Mouse (Mus musculus) ES-E14 (cell line): ENCODE data around the gene Ergic1. TPM values are rescaled to one million over a fixed set of nuclear protein-coding genes. Genes with fewer than 3 reads are reported as not detected.

Experiments used
- DNase-seq: peaks from one replicate; pipeline ENCODE4 v3.0.0-alpha.2; 2013; ENCODE audit warnings: low read depth, low spot score
- H3K27ac ChIP-seq: 2 replicates; pipeline ENCODE4 v1.5.1; 2012; ENCODE audit warnings: low read depth, mild to moderate bottlenecking, low read length, moderate library complexity, mixed read lengths; ENCODE audit not compliant: poor library complexity, insufficient read depth, severe bottlenecking
- H3K36me3 ChIP-seq: 2 replicates; pipeline ENCODE4 v1.6.1; 2012; ENCODE audit warnings: mild to moderate bottlenecking, low read length, moderate library complexity, mixed read lengths; ENCODE audit not compliant: control insufficient read depth, poor library complexity, insufficient read depth, severe bottlenecking
- H3K4me1 ChIP-seq, 2 experiments: fragments of 150-350 bp in 1 of 2; sonication (generic) in 1 of 2; 2 replicates each; pipeline ENCODE4 v1.6.1; 2012; ENCODE audit warnings: low read length in 2 of 2, mild to moderate bottlenecking in 1 of 2, mixed read lengths in 1 of 2; ENCODE audit not compliant: control insufficient read depth in 2 of 2, insufficient read depth in 2 of 2, poor library complexity in 1 of 2
- H3K4me3 ChIP-seq, 2 experiments: fragments of 150-350 bp in 1 of 2; sonication (generic) in 1 of 2; 2 replicates each; pipeline ENCODE4 v1.5.1; 2012; ENCODE audit warnings: low read length in 2 of 2, low read depth in 1 of 2, mild to moderate bottlenecking in 1 of 2, mixed read lengths in 1 of 2; ENCODE audit not compliant: insufficient read depth in 1 of 2, poor library complexity in 1 of 2, severe bottlenecking in 1 of 2
- H3K9ac ChIP-seq: 2 replicates; pipeline ENCODE4 v1.6.1; 2012; ENCODE audit warnings: low read depth, mild to moderate bottlenecking, low read length, mixed read lengths; ENCODE audit not compliant: poor library complexity, insufficient read depth, severe bottlenecking
- H3K9me3 ChIP-seq: fragments of 150-350 bp; sonication (generic); 2 replicates; pipeline ENCODE4 v1.6.1; 2012; ENCODE audit warnings: low read depth, mild to moderate bottlenecking, low read length; ENCODE audit not compliant: control insufficient read depth, insufficient read depth
- CHD2 ChIP-seq: IDR thresholded peaks from 2 replicates; pipeline ENCODE4 v1.6.1; 2014; ENCODE audit warnings: mild to moderate bottlenecking, low read depth, low read length, inconsistent platforms
- HCFC1 ChIP-seq: IDR thresholded peaks from 2 replicates; pipeline ENCODE4 v1.6.1; 2012; ENCODE audit warnings: low read length, inconsistent platforms, borderline replicate concordance; ENCODE audit not compliant: insufficient read depth
- MAFK ChIP-seq: IDR thresholded peaks from 2 replicates; pipeline ENCODE4 v1.6.1; 2014; ENCODE audit warnings: mild to moderate bottlenecking, low read depth, low read length, inconsistent platforms; ENCODE audit not compliant: insufficient read depth
- ZC3H11A ChIP-seq: IDR thresholded peaks from 2 replicates; pipeline ENCODE4 v1.6.1; 2012; ENCODE audit warnings: low read depth, mild to moderate bottlenecking, inconsistent platforms, low read length, borderline replicate concordance
- ZNF384 ChIP-seq: IDR thresholded peaks from 2 replicates; pipeline ENCODE4 v1.6.1; 2012; ENCODE audit warnings: low read depth, low read length, inconsistent platforms
- in situ Hi-C, 2 experiments: fragments of 600-800 bp; cut with MboI; formaldehyde crosslinking; loops; one replicate each; pipeline ENCODE4 v1.15.1; 2025; ENCODE audit warnings: low sequenced_read_pairs in 2 of 2, inconsistent platforms in 1 of 2; ENCODE audit not compliant: unreplicated experiment in 2 of 2
- total RNA-seq: library from RNA; depleted of rRNA; stranded (reverse); fragments of 300-350 nt; gene quantifications from 2 replicates; pipeline ENCODE4 v1.2.3, GENCODE M21; 2012

Gene Ergic1
- total RNA-seq, 1 experiment, result 97.5 TPM

GRCm38 (mm10) chr17:26530590-26531081 lies 30.7 kb upstream of the Ergic1 start:
- Histone ChIP-seq H3K9ac (no peak overlapping the region), H3K4me3 (no peak overlapping the region), H3K4me1 (peaks cover 0 to 1% of the 10 kb centered on the region in 2 experiments; a peak in 1 of 4 replicates), H3K9me3 (no peaks in the 10 kb centered on the region), H3K27ac (no peak overlapping the region), H3K36me3 (no peaks in the 10 kb centered on the region)
- TF ChIP-seq CHD2 (no peak), ZC3H11A (no peak), HCFC1 (no peak), MAFK (no peak), ZNF384 (no peak)
- DNase-seq, result no peak
- in situ Hi-C loops, result no loop called here

DNA sequence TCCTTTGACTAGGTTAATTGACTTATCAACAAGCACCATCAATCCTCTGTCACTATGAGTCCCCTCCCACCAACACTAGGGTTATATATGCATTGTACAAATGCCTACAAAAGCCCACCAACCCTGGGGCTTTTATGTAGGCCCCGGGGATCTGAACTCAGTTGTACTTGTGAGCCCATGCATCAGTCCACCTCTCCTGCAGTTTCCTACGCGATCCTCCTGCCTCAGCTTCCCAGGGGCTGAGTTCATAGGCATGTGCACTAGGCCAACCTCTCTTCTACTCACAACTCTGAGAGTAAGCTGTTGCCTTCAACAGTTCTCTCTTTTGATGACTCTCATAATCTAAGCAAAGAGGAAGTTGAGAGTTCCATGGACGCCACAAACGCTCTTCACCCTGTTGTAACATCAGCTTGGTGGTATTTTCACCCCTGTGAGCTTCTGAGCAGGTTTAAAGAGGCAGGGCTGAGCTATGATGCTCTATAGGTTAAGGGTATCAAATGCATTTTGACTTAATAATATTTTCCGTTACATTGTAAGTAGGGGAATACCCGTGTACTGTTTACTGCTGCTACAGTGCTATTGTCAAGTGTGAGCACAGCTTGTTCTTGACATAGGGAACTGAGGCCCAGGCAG lies 29.8 kb upstream of the Ergic1 start:
- in situ Hi-C loops, result no loop called here

DNA sequence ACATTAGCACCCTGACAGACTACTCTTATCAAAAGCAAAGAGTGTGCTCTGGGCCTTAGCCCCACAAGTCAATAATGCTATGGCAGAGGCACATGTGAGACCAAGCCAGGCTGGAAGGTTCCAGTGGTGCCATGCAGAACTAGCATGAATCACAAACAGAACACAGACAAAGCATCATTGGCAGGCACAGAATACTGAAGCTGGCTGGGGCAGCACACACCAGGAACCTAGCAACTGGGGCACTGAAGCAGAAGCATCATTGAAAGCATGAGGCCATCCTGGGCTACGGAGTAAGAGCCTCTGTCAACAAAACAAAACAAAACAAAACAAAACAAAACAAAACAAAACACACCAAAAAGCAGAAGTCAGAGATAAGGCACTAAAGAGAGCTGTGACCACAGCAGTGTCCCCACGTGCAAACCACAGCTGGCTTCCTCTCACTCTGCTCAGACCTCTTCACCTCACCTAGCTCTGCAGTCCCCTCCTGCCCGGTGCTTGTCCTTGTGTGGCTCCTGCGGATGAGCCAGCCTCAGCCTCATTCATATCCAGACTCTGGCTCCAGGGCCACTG lies 28.7 kb upstream of the Ergic1 start:
- Histone ChIP-seq H3K27ac (no peak overlapping the region), H3K4me1 (peaks cover 1 to 4% of the 10 kb centered on the region in 2 experiments; a peak in 2 of 4 replicates), H3K9me3 (no peaks in the 10 kb centered on the region), H3K4me3 (no peak overlapping the region), H3K9ac (no peak overlapping the region), H3K36me3 (no peaks in the 10 kb centered on the region)
- no peak for DNase-seq
- in situ Hi-C loops, result no loop called here
- TF ChIP-seq ZNF384 (no peak), ZC3H11A (no peak), HCFC1 (no peak), CHD2 (no peak), MAFK (no peak)

More for the DNA sequence above, 29.8 kb upstream of the Ergic1 start:
- DNase-seq, result no peak
- peaks cover 0 to 1% of the 10 kb centered on the region in 2 experiments; a peak in 1 of 4 replicates for H3K4me1 ChIP-seq
- no peaks in the 10 kb centered on the region for H3K36me3 ChIP-seq
- no peak overlapping the region for H3K27ac ChIP-seq
- H3K4me3 ChIP-seq, result no peak overlapping the region
- H3K9me3 ChIP-seq, result no peaks in the 10 kb centered on the region
- no peak overlapping the region for H3K9ac ChIP-seq
- TF ChIP-seq ZNF384 (no peak), MAFK (no peak), HCFC1 (no peak), CHD2 (no peak), ZC3H11A (no peak)

DNA sequence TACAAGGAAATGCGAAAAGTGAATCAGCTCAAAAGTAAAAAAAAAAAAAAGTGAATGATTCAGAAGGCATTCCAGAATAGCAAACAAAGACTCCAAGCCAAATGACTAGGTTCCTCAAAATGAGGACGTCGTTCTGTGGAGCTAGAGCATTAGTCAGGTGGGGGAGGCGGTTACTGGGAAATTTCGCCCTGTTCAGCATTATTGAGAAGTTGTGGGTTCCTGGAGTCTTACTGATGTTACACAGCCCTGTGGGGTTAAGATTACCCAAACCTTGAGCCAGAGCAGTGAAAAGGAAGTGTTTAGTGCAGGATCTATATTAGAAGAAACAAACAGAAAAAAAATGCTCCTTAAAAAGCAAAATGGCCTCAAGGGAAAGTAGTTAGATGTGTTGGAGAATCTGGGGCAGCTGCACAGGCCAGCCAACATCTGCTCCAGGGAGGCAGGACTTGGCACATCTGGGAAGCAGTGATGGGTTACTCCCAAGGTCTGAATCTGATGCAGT lies 27.4 kb upstream of the Ergic1 start:
- no peak for DNase-seq
- H3K4me1 ChIP-seq, result peaks cover 1 to 9% of the 10 kb centered on the region in 2 experiments; a peak in 2 of 4 replicates
- no peak overlapping the region for H3K27ac ChIP-seq
- H3K4me3 ChIP-seq, result no peak overlapping the region
- TF ChIP-seq HCFC1 (no peak), MAFK (0 out of 2 replicates have a peak, but pooled peaks have one; percentile 28)
- H3K9me3 ChIP-seq, result no peaks in the 10 kb centered on the region
- no peak overlapping the region for H3K9ac ChIP-seq
- H3K36me3 ChIP-seq, result no peaks in the 10 kb centered on the region
- in situ Hi-C loops, result no loop called here
